Mouse (Mus musculus): Measurements from ENCODE around the gene Olfr90.
"Not testable (repeated sequence)": the region's sequence is repeated elsewhere in the genome, so short reads cannot be mapped to it uniquely, and the experiment has no call there.

Gene Olfr90

DNA sequence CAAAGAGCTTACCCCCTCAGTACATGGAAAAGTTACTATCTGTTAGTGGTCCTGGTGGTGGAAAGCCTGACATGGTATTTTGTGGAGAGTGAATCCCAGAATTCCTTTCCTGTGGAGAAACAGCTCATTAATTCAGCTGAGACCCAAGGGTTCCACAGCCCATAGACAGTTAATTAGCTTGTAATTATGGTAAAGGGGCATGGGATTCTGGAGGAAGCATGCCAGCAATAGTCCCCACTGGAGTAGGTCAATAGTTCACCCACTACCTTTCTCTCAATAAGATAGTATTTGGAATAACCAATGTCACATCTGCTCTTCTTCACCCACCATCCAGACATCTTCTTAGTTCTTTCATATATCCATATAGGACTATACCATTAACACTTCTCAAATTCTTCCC lies at the start of gene Olfr90:
TSS of gene Olfr90 (minus strand) at position 101 of the 400 bp plus-strand sequence.
- DNase-seq, result no peak

DNA sequence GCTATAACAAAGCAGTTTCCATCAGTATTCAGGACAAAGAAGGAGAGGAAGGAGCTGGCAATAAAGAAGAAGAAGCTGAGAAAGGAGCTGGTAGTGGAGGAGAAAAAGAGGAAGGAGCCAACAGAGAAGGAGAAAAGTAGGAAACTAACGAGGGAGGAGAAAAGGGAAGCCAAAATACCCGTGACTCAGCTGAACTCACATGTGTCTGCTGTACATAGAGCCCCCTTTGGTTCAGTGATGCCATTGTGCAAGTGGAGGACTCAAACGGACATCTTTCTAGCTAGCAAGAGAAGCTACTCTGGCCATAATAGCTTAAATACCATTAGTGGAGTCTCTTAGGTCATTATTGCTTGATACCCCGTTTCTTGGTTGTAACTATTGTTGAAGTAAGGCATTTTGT lies 43.1 kb upstream of the Olfr90 start:
- DNase-seq, result not testable (repeated sequence)

DNA sequence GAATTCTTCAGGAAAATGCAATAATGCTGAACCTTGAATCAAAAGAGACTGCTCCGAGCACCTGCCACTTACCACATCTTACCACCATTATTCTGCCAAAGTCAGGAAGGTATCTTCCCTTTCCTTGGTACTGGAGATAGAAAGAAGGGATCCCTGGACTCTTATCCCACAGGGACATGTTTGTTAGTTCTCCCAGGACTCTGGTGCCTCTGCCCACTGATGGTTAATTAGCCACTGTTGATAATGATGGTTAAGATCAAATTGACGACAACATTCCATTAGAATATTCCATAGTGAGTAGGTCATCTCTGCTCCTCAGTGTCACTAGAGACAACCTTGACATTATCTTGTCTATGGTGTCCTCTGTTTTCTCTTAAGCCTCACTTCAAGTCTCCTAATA lies 31.7 kb upstream of the Olfr90 start, which contains the start of gene Olfr92:
TSS of gene Olfr92 (minus strand) at position 101 of the 400 bp plus-strand sequence.
- no peak for DNase-seq

- no peak for DNase-seq
Measured at GRCm38 (mm10) chr17:37098178-37098577, 9.9 kb upstream of the Olfr90 start, which contains the start of gene Olfr91. Olfr91 (minus strand) TSS chr17:37098278.

GRCm38 (mm10) chr17:37093289-37093688 lies 5.0 kb upstream of the Olfr90 start:
- DNase-seq, result peak in 1 of 2 experiments; percentile 6

GRCm38 (mm10) chr17:37092198-37092597 lies 3.9 kb upstream of the Olfr90 start:
- no peak for DNase-seq

- no peak for DNase-seq
Measured at GRCm38 (mm10) chr17:37085545-37085944, 2.8 kb downstream of the Olfr90 start.

GRCm38 (mm10) chr17:37084632-37085031 lies 3.7 kb downstream of the Olfr90 start:
- DNase-seq, result no peak

DNA sequence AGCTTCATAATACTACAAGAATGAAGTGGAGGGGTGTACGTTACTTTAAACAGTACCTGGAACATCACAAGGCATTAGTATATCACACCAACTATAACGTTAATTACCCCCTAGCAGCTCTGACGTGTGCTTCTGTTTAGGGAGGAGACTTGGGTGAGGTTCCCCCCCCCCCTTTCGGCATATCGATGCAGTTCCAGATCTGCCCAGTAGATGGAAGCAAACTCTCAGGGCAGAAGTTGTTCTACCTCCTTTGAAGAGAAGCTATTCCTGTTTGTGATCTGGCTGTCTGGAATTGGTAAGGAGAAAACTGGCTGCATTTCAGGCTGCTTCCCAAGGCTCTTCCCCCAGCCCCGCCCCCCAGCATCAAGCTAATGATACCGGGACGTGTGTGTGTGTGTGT lies 5.0 kb downstream of the Olfr90 start:
- DNase-seq, result peak in 1 of 2 experiments; percentile 78

DNA sequence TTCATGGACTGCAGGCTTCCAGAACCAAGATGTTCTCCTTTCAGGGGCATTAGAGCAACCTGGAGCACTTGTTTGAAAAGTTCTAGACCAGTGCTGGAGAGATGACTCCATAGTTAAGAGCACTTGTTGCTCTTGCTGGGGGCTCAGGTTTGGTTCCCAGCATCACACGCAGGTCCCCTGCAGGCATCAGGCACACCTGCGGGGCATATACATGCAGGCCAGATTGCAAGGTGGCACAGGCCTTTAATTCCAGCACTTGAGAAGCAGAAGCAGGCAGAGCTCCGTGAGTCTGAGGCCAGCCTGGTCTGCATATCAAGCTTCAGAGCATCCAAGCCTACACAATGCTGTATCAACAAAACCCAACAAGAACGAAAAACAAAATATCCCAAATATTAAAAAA lies 6.6 kb downstream of the Olfr90 start:
- DNase-seq, result no peak

- DNase-seq, result peak in 1 of 2 experiments; percentile 4
Measured at GRCm38 (mm10) chr17:37080119-37080518, 8.2 kb downstream of the Olfr90 start.

DNA sequence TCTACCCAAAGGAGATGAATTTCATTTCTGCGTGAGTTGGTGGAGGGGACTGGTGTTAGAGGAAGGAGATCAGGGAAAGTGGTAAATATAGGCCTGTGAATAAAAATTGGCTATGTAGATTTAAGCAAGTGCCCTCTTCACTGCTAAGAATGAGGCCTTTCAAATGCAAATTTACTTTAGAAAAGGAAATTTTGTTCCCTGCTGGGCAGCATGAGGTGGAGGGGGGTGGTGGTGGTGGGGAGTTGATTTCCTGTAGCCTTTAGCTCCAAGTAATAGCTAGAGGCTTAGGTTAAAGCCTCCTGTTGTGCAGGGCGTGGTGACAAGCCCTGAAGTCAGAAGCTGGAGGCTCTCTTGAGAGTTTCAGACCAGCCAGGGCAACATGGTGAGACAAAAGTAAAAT lies 9.3 kb downstream of the Olfr90 start:
- DNase-seq, result no peak

- DNase-seq, result no peak
Measured at GRCm38 (mm10) chr17:37078193-37078592, 10.1 kb downstream of the Olfr90 start.

DNA sequence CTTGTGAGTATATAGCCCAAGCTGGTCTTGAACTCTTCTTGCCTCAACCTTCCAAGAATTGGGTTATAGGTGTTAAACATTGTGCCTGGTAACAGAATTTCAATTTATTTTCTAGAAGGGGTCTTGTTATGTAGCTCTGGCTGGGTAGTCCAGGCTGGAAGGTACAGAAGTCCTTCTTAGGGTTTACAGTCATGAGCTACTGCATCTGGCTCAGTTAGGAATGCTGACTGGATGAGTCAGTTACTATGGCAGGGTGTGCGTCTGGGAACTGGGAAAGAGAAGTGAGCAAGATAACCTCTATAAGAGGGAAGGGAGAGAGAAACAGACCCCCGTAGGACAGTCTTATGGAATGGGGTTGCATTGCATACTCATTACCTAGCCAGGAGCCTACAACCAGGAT lies 12.5 kb downstream of the Olfr90 start:
- no peak for DNase-seq

DNA sequence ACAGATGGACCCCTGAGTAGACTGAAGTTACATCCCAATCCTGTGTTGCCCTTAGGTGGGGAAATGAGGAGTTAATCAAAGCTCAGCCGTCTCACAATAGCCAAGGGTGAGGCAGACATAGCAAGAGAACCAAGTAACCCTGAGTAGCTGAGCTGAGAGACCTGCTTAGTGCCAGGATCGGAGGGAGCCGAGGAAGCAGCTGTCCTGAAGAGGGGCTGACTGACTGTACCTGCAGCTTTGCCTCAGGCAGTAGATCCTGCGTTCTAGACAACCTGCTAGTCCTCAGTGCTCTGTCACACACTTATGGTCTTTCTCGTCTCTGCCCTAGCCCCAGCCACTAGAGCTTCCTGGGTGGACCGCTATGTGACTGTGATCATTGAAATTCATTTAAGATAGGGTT lies 13.1 kb downstream of the Olfr90 start:
- peak in 1 of 2 experiments; percentile 8 for DNase-seq

GRCm38 (mm10) chr17:37072730-37073276 lies 15.5 kb downstream of the Olfr90 start:
- DNase-seq, result no peak

- DNase-seq, result no peak
Measured at GRCm38 (mm10) chr17:37072080-37072729, 16.1 kb downstream of the Olfr90 start.

GRCm38 (mm10) chr17:37070121-37070520 lies 18.2 kb downstream of the Olfr90 start:
- DNase-seq, result no peak

- no peak for DNase-seq
Measured at GRCm38 (mm10) chr17:37067861-37068260, 20.4 kb downstream of the Olfr90 start.

GRCm38 (mm10) chr17:37065993-37066392 lies 22.3 kb downstream of the Olfr90 start:
- no peak for DNase-seq

- DNase-seq, result no peak
Measured at GRCm38 (mm10) chr17:37063686-37064495, 24.4 kb downstream of the Olfr90 start.

DNA sequence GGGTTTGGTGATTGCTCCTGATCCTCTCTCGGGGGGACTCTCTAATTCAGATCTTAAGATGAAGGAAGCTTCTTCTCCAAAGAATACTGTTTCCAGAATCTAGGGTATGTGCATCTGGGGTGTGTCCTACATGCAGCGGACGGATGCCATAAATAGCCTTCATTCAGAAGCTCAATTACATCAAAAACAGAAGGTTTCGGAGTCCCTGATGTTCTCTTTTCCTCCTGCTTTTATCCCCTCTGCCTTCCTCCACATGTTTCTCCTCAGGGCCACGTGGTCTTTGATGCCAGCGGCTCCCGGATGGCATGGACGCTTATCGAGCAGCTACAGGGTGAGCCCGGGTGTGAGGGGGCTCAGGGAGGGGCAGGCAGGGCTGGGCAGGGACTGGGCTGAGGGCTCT lies 25.2 kb downstream of the Olfr90 start:
- DNase-seq, result no peak

DNA sequence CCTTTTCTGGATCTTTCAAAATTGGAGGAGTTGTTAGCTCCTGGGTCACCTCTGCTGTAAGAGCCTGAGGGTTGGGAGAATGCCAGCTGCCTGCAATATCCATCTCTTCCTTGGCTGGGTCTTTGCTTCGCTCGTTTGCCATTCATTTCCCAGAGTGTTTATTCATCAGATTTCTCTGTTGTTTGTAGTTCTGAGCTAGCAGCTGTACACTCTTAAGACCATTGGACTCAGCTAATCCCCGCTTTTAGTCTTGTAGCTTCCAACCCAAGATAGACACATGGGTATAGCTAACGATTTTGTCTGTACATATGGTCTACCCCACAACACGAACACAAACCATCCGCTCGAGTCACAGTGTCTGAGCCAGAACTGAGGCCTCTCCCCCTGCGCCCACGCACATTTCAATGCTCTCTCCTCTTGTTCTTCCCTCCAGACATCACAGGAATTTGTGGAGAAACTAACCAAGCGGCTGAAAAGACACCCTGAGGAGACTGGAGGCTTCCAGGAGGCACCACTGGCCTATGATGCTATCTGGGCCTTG lies 26.1 kb downstream of the Olfr90 start:
- DNase-seq, result no peak

All from cerebellum, postnatal 25 days (tissue).